10 mouse cellular contexts compared by ENCODE assay signal in genomic region chr17:25827546-25828222, GRCm38 (mm10). TPM values are rescaled to one million over a fixed set of nuclear protein-coding genes. Genes with fewer than 3 reads are reported as not detected.
DNase-seq lines count a peak whose midpoint lies in the region; ATAC-seq and TF ChIP-seq lines count a peak whose summit lies in the region.
"Had no signal": no experiment of that assay in that cellular context is flagged by ENCODE, and none has a peak within 500 bp of the region (broad histone marks: within the 10 kb centered on the region; RNA-seq: fewer than 3 reads in every experiment).

No protein-coding gene starts in this region.

- H3K27ac ChIP-seq in hindbrain, embryonic 10.5 days, result peak overlapping the region; percentile 95; the same call in 1 of the 2 replicates
- no peak overlapping the region; the same call in 1 of the 2 replicates for H3K27ac ChIP-seq in hindbrain, embryonic 16.5 days (ENCODE audit: low read depth, low read length)
- 0 out of 2 replicates have a peak overlapping the region, but pooled peaks have one; percentile 91 for H3K27ac ChIP-seq in stomach, embryonic 15.5 days
- H3K27ac ChIP-seq in stomach, postnatal 0 days (replicated peaks), result no peak overlapping the region
- H3K27ac ChIP-seq in limb, embryonic 10.5 days, result 0 out of 2 replicates have a peak overlapping the region, but pooled peaks have one; percentile 93
- H3K27ac ChIP-seq in neural tube, embryonic 14.5 days (ENCODE audit: low read depth, low read length), result no peak overlapping the region

- H3K9ac ChIP-seq in hindbrain, embryonic 16.5 days (ENCODE audit: low read depth, low read length), result no peak overlapping the region
- H3K9ac ChIP-seq in stomach, embryonic 15.5 days, result no peak overlapping the region
- H3K9ac ChIP-seq in stomach, postnatal 0 days (ENCODE audit: low read length), result no peak overlapping the region
- H3K9ac ChIP-seq in neural tube, embryonic 14.5 days (replicated peaks; ENCODE audit: low read depth, low read length), result peak overlapping the region; percentile 37

- H3K4me1 ChIP-seq in hindbrain, embryonic 10.5 days (replicated peaks), result peaks cover 90% of the 10 kb centered on the region
- peaks cover 64% of the 10 kb centered on the region for H3K4me1 ChIP-seq in hindbrain, embryonic 16.5 days (ENCODE audit: control insufficient read depth, insufficient read depth, low read depth, low read length)
- peaks cover 59% of the 10 kb centered on the region for H3K4me1 ChIP-seq in stomach, embryonic 15.5 days
- H3K4me1 ChIP-seq in stomach, postnatal 0 days (replicated peaks; ENCODE audit: control insufficient read depth, insufficient read depth), result peaks cover 22% of the 10 kb centered on the region
- H3K4me1 ChIP-seq in limb, embryonic 10.5 days, result peaks cover 88% of the 10 kb centered on the region
- peaks cover 54% of the 10 kb centered on the region for H3K4me1 ChIP-seq in neural tube, embryonic 14.5 days (ENCODE audit: control insufficient read depth, insufficient read depth, low read length)

- intact Hi-C loops in left cerebral cortex, postnatal 4 days (cut with DNase I), result no loop called here

- H3K4me3 ChIP-seq in hindbrain, embryonic 10.5 days, result peak overlapping the region; percentile 26
- H3K4me3 ChIP-seq in hindbrain, embryonic 16.5 days (ENCODE audit: low read length), result no peak overlapping the region
- H3K4me3 ChIP-seq in stomach, embryonic 15.5 days (replicated peaks), result no peak overlapping the region
- no peak overlapping the region for H3K4me3 ChIP-seq in stomach, postnatal 0 days (ENCODE audit: low read depth, low read length)
- H3K4me3 ChIP-seq in limb, embryonic 10.5 days, result peak overlapping the region; percentile 77
- no peak overlapping the region for H3K4me3 ChIP-seq in neural tube, embryonic 14.5 days (ENCODE audit: low read depth, low read length)

- H3K27me3 ChIP-seq in hindbrain, embryonic 10.5 days (ENCODE audit: insufficient read depth, poor library complexity, severe bottlenecking), result no peaks in the 10 kb centered on the region
- no peaks in the 10 kb centered on the region for H3K27me3 ChIP-seq in hindbrain, embryonic 16.5 days (replicated peaks; ENCODE audit: control insufficient read depth, insufficient read depth, low read length)
- no peaks in the 10 kb centered on the region for H3K27me3 ChIP-seq in stomach, embryonic 15.5 days (replicated peaks)
- no peaks in the 10 kb centered on the region for H3K27me3 ChIP-seq in stomach, postnatal 0 days (ENCODE audit: control insufficient read depth, insufficient read depth, low read length)
- H3K27me3 ChIP-seq in limb, embryonic 10.5 days (ENCODE audit: low read depth, poor library complexity, severe bottlenecking), result 0 out of 2 replicates have a peak, but pooled peaks cover under 1% of the 10 kb centered on the region
- H3K27me3 ChIP-seq in neural tube, embryonic 14.5 days (ENCODE audit: control insufficient read depth, insufficient read depth, low read length), result no peaks in the 10 kb centered on the region

- H3K9me3 ChIP-seq in hindbrain, embryonic 10.5 days, result no peaks in the 10 kb centered on the region
- no peaks in the 10 kb centered on the region for H3K9me3 ChIP-seq in hindbrain, embryonic 16.5 days (ENCODE audit: control insufficient read depth, low read length)
- H3K9me3 ChIP-seq in stomach, embryonic 15.5 days, result no peaks in the 10 kb centered on the region
- H3K9me3 ChIP-seq in stomach, postnatal 0 days (ENCODE audit: control insufficient read depth, low read length), result no peaks in the 10 kb centered on the region
- no peaks in the 10 kb centered on the region for H3K9me3 ChIP-seq in limb, embryonic 10.5 days (replicated peaks)
- H3K9me3 ChIP-seq in neural tube, embryonic 14.5 days (ENCODE audit: control insufficient read depth, low read length), result no peaks in the 10 kb centered on the region

- no peak for ATAC-seq in hindbrain, embryonic 16.5 days
- ATAC-seq in stomach, embryonic 15.5 days (ENCODE audit: insufficient read depth, low FRiP score, low read depth), result no peak
- ATAC-seq in stomach, postnatal 0 days (ENCODE audit: low FRiP score, low TSS enrichment), result no peak
- ATAC-seq in neural tube, embryonic 14.5 days (ENCODE audit: low read depth), result no peak

- no peak overlapping the region for H3K4me2 ChIP-seq in hindbrain, embryonic 16.5 days (ENCODE audit: low read length)
- H3K4me2 ChIP-seq in stomach, embryonic 15.5 days, result no peak overlapping the region
- no peak overlapping the region for H3K4me2 ChIP-seq in stomach, postnatal 0 days (replicated peaks; ENCODE audit: low read depth)
- H3K4me2 ChIP-seq in neural tube, embryonic 14.5 days (ENCODE audit: low read depth, low read length), result peak overlapping the region; percentile 96; the same call in 1 of the 2 replicates

- 93% methylated on average over 22 of the region's 22 CpGs for WGBS in hindbrain, embryonic 10.5 days
- 91% methylated on average over 22 of the region's 22 CpGs for WGBS in hindbrain, embryonic 16.5 days
- 91% methylated on average over 22 of the region's 22 CpGs for WGBS in stomach, embryonic 15.5 days
- 93% methylated on average over 22 of the region's 22 CpGs for WGBS in stomach, postnatal 0 days
- 94% methylated on average over 22 of the region's 22 CpGs for WGBS in limb, embryonic 10.5 days
- 85% methylated on average over 22 of the region's 22 CpGs for WGBS in neural tube, embryonic 14.5 days

- H3K36me3 ChIP-seq in hindbrain, embryonic 10.5 days, result peaks cover 60% of the 10 kb centered on the region
- H3K36me3 ChIP-seq in hindbrain, embryonic 16.5 days (ENCODE audit: control insufficient read depth, insufficient read depth, low read length), result peaks cover 21% of the 10 kb centered on the region
- H3K36me3 ChIP-seq in stomach, embryonic 15.5 days, result peaks cover 19% of the 10 kb centered on the region
- peaks cover 14% of the 10 kb centered on the region for H3K36me3 ChIP-seq in stomach, postnatal 0 days (ENCODE audit: control insufficient read depth, insufficient read depth, low read length)
- H3K36me3 ChIP-seq in limb, embryonic 10.5 days, result peaks cover 60% of the 10 kb centered on the region
- H3K36me3 ChIP-seq in neural tube, embryonic 14.5 days (ENCODE audit: control insufficient read depth, insufficient read depth, low read length), result peaks cover 20% of the 10 kb centered on the region

- TF ChIP-seq EP300 in stomach, postnatal 0 days (optimal IDR thresholded peaks at IDR 0.05), result no peak

- TF ChIP-seq CTCF in stomach, postnatal 0 days (IDR thresholded peaks at IDR 0.05; ENCODE audit: low read depth), result no peak

- no peak for DNase-seq in hindbrain, embryonic 10.5 days (ENCODE audit: low spot score)
- DNase-seq in stomach, postnatal 0 days (ENCODE audit: low spot score), result no peak
- no peak for DNase-seq in limb, embryonic 10.5 days (ENCODE audit: low spot score)
- no peak for DNase-seq in layer of hippocampus, postnatal 36 days
- no peak for DNase-seq in left cerebral cortex, postnatal 4 days
- DNase-seq: lung, postnatal 4 days had no signal

RNA-seq across cellular contexts. Expression of gene Jmjd8, which starts 1.0 kb away (rescaled TPM):
- 51.5 and 64.3 TPM in 2 replicates for polyA plus RNA-seq in hindbrain, embryonic 10.5 days (2016; fragmentation: Nextera tagmentation; extraction: Ambion mirVana)
- polyA plus RNA-seq in hindbrain, embryonic 16.5 days (2015; fragmentation: Nextera tagmentation; extraction: Ambion mirVana), result 51.0 and 55.4 TPM in 2 replicates
- polyA plus RNA-seq in stomach, embryonic 15.5 days (2015; fragmentation: Nextera tagmentation; extraction: Ambion mirVana), result 50.5 and 54.6 TPM in 2 replicates
- polyA plus RNA-seq in stomach, postnatal 0 days (2015; fragmentation: Nextera tagmentation; extraction: Ambion mirVana), result 29.7 and 31.5 TPM in 2 replicates
- 52.4 and 54.9 TPM in 2 replicates for polyA plus RNA-seq in limb, embryonic 10.5 days (2016; fragmentation: Nextera tagmentation; extraction: Ambion mirVana)
- polyA plus RNA-seq in neural tube, embryonic 14.5 days (2014; fragmentation: Nextera tagmentation; extraction: Ambion mirVana), result 36.7 and 46.4 TPM in 2 replicates
- 10 to 100 TPM; 58.1 to 61.0 TPM for total RNA-seq in layer of hippocampus, postnatal 36 days (2021)
- 10 to 100 TPM; 54.8 to 55.1 TPM for total RNA-seq in left cerebral cortex, postnatal 4 days (2021)

RNA-seq across cellular contexts. Expression of gene Wdr24, which starts 4.3 kb away (rescaled TPM):
- polyA plus RNA-seq in hindbrain, embryonic 10.5 days (2016; fragmentation: Nextera tagmentation; extraction: Ambion mirVana), result 30.1 and 30.7 TPM in 2 replicates
- polyA plus RNA-seq in hindbrain, embryonic 16.5 days (2015; fragmentation: Nextera tagmentation; extraction: Ambion mirVana), result 29.7 and 32.7 TPM in 2 replicates
- polyA plus RNA-seq in stomach, embryonic 15.5 days (2015; fragmentation: Nextera tagmentation; extraction: Ambion mirVana), result 24.3 and 25.5 TPM in 2 replicates
- polyA plus RNA-seq in stomach, postnatal 0 days (2015; fragmentation: Nextera tagmentation; extraction: Ambion mirVana), result 10.8 and 12.5 TPM in 2 replicates
- polyA plus RNA-seq in limb, embryonic 10.5 days (2016; fragmentation: Nextera tagmentation; extraction: Ambion mirVana), result 31.6 and 32.0 TPM in 2 replicates
- polyA plus RNA-seq in neural tube, embryonic 14.5 days (2014; fragmentation: Nextera tagmentation; extraction: Ambion mirVana), result 29.5 and 31.8 TPM in 2 replicates
- 10 to 100 TPM; 25.4 to 27.3 TPM for total RNA-seq in layer of hippocampus, postnatal 36 days (2021)
- 10 to 100 TPM; 25.2 to 26.5 TPM for total RNA-seq in left cerebral cortex, postnatal 4 days (2021)

RNA-seq across cellular contexts. Expression of gene Stub1, which starts 5.5 kb away (rescaled TPM):
- polyA plus RNA-seq in hindbrain, embryonic 10.5 days (2016; fragmentation: Nextera tagmentation; extraction: Ambion mirVana), result 360 and 390 TPM in 2 replicates
- polyA plus RNA-seq in hindbrain, embryonic 16.5 days (2015; fragmentation: Nextera tagmentation; extraction: Ambion mirVana), result 397 and 428 TPM in 2 replicates
- polyA plus RNA-seq in stomach, embryonic 15.5 days (2015; fragmentation: Nextera tagmentation; extraction: Ambion mirVana), result 312 and 319 TPM in 2 replicates
- 215 and 224 TPM in 2 replicates for polyA plus RNA-seq in stomach, postnatal 0 days (2015; fragmentation: Nextera tagmentation; extraction: Ambion mirVana)
- polyA plus RNA-seq in limb, embryonic 10.5 days (2016; fragmentation: Nextera tagmentation; extraction: Ambion mirVana), result 408 and 426 TPM in 2 replicates
- polyA plus RNA-seq in neural tube, embryonic 14.5 days (2014; fragmentation: Nextera tagmentation; extraction: Ambion mirVana), result 335 and 351 TPM in 2 replicates
- total RNA-seq in layer of hippocampus, postnatal 36 days (2021), result 100 to 1,000 TPM; 163 to 164 TPM
- 100 to 1,000 TPM; 162 to 171 TPM for total RNA-seq in left cerebral cortex, postnatal 4 days (2021)

RNA-seq across cellular contexts. Expression of gene Rhbdl1, which starts 9.4 kb away (rescaled TPM):
- 1.7 and 3.1 TPM in 2 replicates for polyA plus RNA-seq in hindbrain, embryonic 10.5 days (2016; fragmentation: Nextera tagmentation; extraction: Ambion mirVana)
- 61.6 and 73.4 TPM in 2 replicates for polyA plus RNA-seq in hindbrain, embryonic 16.5 days (2015; fragmentation: Nextera tagmentation; extraction: Ambion mirVana)
- 1.6 and 2.4 TPM in 2 replicates for polyA plus RNA-seq in stomach, embryonic 15.5 days (2015; fragmentation: Nextera tagmentation; extraction: Ambion mirVana)
- polyA plus RNA-seq in stomach, postnatal 0 days (2015; fragmentation: Nextera tagmentation; extraction: Ambion mirVana), result 3.1 and 4.3 TPM in 2 replicates
- 1.0 and 1.2 TPM in 2 replicates for polyA plus RNA-seq in limb, embryonic 10.5 days (2016; fragmentation: Nextera tagmentation; extraction: Ambion mirVana)
- polyA plus RNA-seq in neural tube, embryonic 14.5 days (2014; fragmentation: Nextera tagmentation; extraction: Ambion mirVana), result 42.0 and 67.6 TPM in 2 replicates
- 10 to 100 TPM; 47.9 to 49.0 TPM for total RNA-seq in layer of hippocampus, postnatal 36 days (2021)
- total RNA-seq in left cerebral cortex, postnatal 4 days (2021), result 10 to 100 TPM; 58.5 to 61.5 TPM
- polyA plus RNA-seq: CD4-positive, CD25-positive, alpha-beta regulatory T cell, adult 4 months had no signal

RNA-seq across cellular contexts. Expression of gene Gm20683, which starts 13.9 kb away (rescaled TPM):
- polyA plus RNA-seq in hindbrain, embryonic 10.5 days (2016; fragmentation: Nextera tagmentation; extraction: Ambion mirVana), result 1.5 and 3.1 TPM in 2 replicates
- 14.8 and 15.4 TPM in 2 replicates for polyA plus RNA-seq in hindbrain, embryonic 16.5 days (2015; fragmentation: Nextera tagmentation; extraction: Ambion mirVana)
- 1.6 and 2.7 TPM in 2 replicates for polyA plus RNA-seq in stomach, embryonic 15.5 days (2015; fragmentation: Nextera tagmentation; extraction: Ambion mirVana)
- polyA plus RNA-seq in stomach, postnatal 0 days (2015; fragmentation: Nextera tagmentation; extraction: Ambion mirVana), result 1.8 and 2.3 TPM in 2 replicates
- polyA plus RNA-seq in limb, embryonic 10.5 days (2016; fragmentation: Nextera tagmentation; extraction: Ambion mirVana), result 1.5 and 1.9 TPM in 2 replicates
- 8.2 and 10.6 TPM in 2 replicates for polyA plus RNA-seq in neural tube, embryonic 14.5 days (2014; fragmentation: Nextera tagmentation; extraction: Ambion mirVana)
- 10 to 100 TPM; 29.0 to 30.4 TPM for total RNA-seq in layer of hippocampus, postnatal 36 days (2021)
- 10 to 100 TPM; 22.7 to 26.6 TPM for total RNA-seq in left cerebral cortex, postnatal 4 days (2021)

Comparison
In these comparisons a context has a peak if more than half of its experiments do, and no peak if none do; other contexts are left out.
1. H3K27ac ChIP-seq: peak in hindbrain, embryonic 10.5 days (single experiment), stomach, embryonic 15.5 days (single experiment) and limb, embryonic 10.5 days (single experiment); none in hindbrain, embryonic 16.5 days (single experiment), stomach, postnatal 0 days (single experiment) and neural tube, embryonic 14.5 days (single experiment).
2. H3K4me3 ChIP-seq: peak in hindbrain, embryonic 10.5 days (single experiment) and limb, embryonic 10.5 days (single experiment); none in hindbrain, embryonic 16.5 days (single experiment), stomach, embryonic 15.5 days (single experiment), stomach, postnatal 0 days (single experiment) and neural tube, embryonic 14.5 days (single experiment).